Mouse (Mus musculus) liver, embryonic 16.5 days (tissue): Measurements from ENCODE around the gene Pde7b. TPM values are rescaled to one million over a fixed set of nuclear protein-coding genes. Genes with fewer than 3 reads are reported as not detected.
A peak's percentile ranks its signal among the peaks of the same experiment; 100 is the strongest.

Source experiments
- ATAC-seq: fragments of 200-750 bp; cut with Nextera tagmentation; 2 replicates; pipeline ENCODE4 v1.8.0; 2017; ENCODE audit warnings: low read depth, mild to moderate bottlenecking, moderate number of reproducible peaks, moderate library complexity
- H3K27ac ChIP-seq: fragments of 300-500 bp; sonication (generic); 2 replicates; pipeline ENCODE4 v1.5.1; 2014; ENCODE audit warnings: mild to moderate bottlenecking, low read length
- H3K27me3 ChIP-seq: fragments of 300-500 bp; sonication (generic); 2 replicates; pipeline ENCODE4 v1.6.1; 2014; ENCODE audit warnings: low read depth, low read length, mixed read lengths; ENCODE audit not compliant: control insufficient read depth, insufficient read depth
- H3K36me3 ChIP-seq: fragments of 300-500 bp; sonication (generic); 2 replicates; pipeline ENCODE4 v1.6.1; 2014; ENCODE audit warnings: mild to moderate bottlenecking; ENCODE audit not compliant: control insufficient read depth, insufficient read depth
- H3K4me1 ChIP-seq: fragments of 300-500 bp; sonication (generic); 2 replicates; pipeline ENCODE4 v1.6.1; 2014; ENCODE audit warnings: low read depth, low read length, mixed read lengths; ENCODE audit not compliant: control insufficient read depth
- H3K4me2 ChIP-seq: fragments of 300-500 bp; sonication (generic); 2 replicates; pipeline ENCODE4 v1.6.1; 2014; ENCODE audit warnings: low read depth, low read length, mixed read lengths
- H3K4me3 ChIP-seq: fragments of 300-500 bp; sonication (generic); 2 replicates; pipeline ENCODE4 v1.5.1; 2014; ENCODE audit warnings: low read depth, mild to moderate bottlenecking, low read length
- H3K9ac ChIP-seq: fragments of 300-500 bp; sonication (generic); 2 replicates; pipeline ENCODE4 v1.6.1; 2014; ENCODE audit warnings: low read depth, low read length
- H3K9me3 ChIP-seq: fragments of 300-500 bp; sonication (generic); replicated peaks from 2 replicates; pipeline ENCODE4 v1.6.1; 2016; ENCODE audit warnings: low read length; ENCODE audit not compliant: control insufficient read depth
- WGBS: fragments of 180-500 bp; shearing (Covaris S2); extraction: QIAGEN DNeasy Blood & Tissue Kit; methylation state at CpG from one replicate; pipeline ENCODE4 v1.1.7; 2014; ENCODE audit not compliant: insufficient replicate concordance; 5-methylcytosine and 5-hydroxymethylcytosine counted together
- polyA plus RNA-seq: library from polyadenylated mRNA; unstranded; fragments of >200 nt; fragmentation: Nextera tagmentation; extraction: Ambion mirVana; gene quantifications from 2 replicates; pipeline ENCODE4 v1.2.1, GENCODE M21; 2015

Pde7b gene
- polyA plus RNA-seq: 0.25 and 0.54 TPM in 2 replicates

DNA sequence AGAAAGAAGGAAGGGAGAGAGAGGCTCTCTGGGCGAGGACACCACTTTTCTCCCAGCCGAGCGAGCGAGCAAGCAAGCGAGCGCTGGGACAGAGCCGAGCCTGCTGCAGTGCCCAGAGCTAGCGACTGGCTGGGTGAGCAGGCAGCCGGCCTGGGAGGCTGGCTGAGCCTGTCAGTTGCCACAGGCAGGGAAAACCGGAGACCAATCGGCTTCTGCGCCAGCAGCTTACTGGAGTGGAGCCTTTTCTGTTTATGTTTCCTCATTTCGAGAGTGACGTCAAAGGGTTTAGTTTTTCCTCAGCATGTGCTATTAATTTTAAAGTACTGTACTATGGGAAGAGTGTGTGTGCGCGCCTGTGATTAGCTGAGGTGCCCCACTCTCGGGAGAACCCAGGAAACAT lies at the start of gene Pde7b:
Pde7b (minus strand) TSS at position 173 of the 400 bp plus-strand sequence.
- Histone ChIP-seq H3K4me3 (peak within 1 kb of the TSS; percentile 50), H3K4me2 (peak within 1 kb of the TSS; percentile 64), H3K4me1 (peaks cover 6% of the 10 kb centered on the region; the same call in 1 of the 2 replicates), H3K9ac (peak within 1 kb of the TSS; percentile 56), H3K36me3 (no peaks in the 10 kb centered on the region), H3K27ac (no peak within 1 kb of the TSS), H3K9me3 (no peaks in the 10 kb centered on the region), H3K27me3 (no peaks in the 10 kb centered on the region)
- 7% methylated on average over 17 of the region's 17 CpGs for WGBS
- ATAC-seq: peak; percentile 69

GRCm38 (mm10) chr10:20772056-20772455 lies 47.2 kb upstream of the Pde7b start:
- H3K9me3 ChIP-seq: no peaks in the 10 kb centered on the region
- H3K27me3 ChIP-seq: no peaks in the 10 kb centered on the region
- ATAC-seq: no peak
- WGBS: 64% methylated on average over 4 of the region's 4 CpGs
- no peak overlapping the region for H3K27ac ChIP-seq
- no peak overlapping the region for H3K4me2 ChIP-seq
- H3K36me3 ChIP-seq: no peaks in the 10 kb centered on the region
- no peak overlapping the region for H3K4me3 ChIP-seq
- H3K9ac ChIP-seq: no peak overlapping the region
- H3K4me1 ChIP-seq: peaks cover 2% of the 10 kb centered on the region; the same call in 1 of the 2 replicates

DNA sequence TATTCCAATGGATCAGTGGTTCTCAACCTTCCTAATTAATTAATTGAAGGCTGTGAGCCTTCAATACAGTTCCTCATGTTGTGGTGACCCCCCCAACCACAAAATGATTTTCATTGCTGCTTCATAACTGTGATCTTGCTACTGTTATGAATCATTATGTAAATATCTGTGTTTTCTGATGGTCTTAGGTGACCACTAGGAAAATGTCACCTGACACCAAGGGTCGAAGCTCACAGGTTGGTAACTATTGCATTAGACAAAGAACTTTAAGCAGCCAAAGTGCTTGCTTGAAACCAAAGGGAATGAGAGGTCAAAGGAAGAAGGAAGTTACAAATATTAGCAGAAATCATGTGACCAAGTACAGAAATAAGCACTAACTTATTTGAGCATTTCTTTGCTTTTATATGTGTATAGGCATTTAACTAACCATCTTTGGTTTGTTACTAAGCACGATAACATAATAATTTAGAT lies 45.6 kb upstream of the Pde7b start:
- WGBS: 54% methylated on average over 2 of the region's 2 CpGs

DNA sequence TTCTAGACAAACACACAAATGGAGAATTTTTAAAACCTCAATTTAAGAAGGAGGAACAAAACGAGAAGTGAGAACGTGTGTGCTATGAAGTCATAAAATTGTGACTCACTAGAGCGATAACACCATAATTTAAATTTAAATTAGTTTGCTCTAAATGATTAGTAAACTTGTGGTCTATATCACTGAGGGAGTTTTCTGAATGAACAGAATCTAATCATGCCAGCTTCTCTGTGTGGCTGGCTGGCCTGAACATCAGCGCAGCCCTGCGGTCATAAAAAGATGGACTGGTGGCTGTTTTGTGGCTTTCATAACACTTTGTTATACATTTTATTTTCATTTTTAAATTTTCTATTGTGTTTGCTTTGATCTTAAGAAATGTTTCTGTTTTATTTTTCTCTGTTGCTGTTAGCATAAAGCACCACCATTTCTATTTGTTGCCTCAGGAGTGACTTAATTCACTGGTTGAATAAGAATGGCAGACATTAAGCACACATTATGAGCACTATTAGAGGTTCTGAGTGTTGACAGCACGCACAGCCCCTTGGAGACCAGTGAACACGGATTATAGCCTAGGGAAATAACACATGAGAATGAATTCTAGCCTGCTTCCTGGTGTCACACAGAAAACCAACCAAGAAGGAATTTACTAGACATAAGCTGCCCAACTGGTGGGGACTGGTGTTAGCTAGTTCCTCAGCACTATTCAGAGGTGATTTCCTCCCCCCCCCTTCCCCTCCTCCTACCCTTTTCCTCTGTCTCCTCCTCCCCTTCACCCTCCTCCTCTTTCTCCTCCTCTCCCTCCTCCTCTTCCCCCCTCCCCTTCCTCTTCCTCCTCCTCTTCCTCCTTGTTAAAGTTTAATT lies 44.9 kb upstream of the Pde7b start:
- ATAC-seq: no peak
- H3K27ac ChIP-seq: no peak overlapping the region
- no peaks in the 10 kb centered on the region for H3K27me3 ChIP-seq
- H3K4me2 ChIP-seq: no peak overlapping the region
- no peak overlapping the region for H3K9ac ChIP-seq
- H3K4me3 ChIP-seq: no peak overlapping the region
- WGBS: 64% methylated on average over 7 of the region's 7 CpGs
- H3K4me1 ChIP-seq: no peaks in the 10 kb centered on the region
- no peaks in the 10 kb centered on the region for H3K36me3 ChIP-seq
- no peaks in the 10 kb centered on the region for H3K9me3 ChIP-seq

More for the DNA sequence above, 45.6 kb upstream of the Pde7b start:
- no peaks in the 10 kb centered on the region for H3K9me3 ChIP-seq
- no peak overlapping the region for H3K4me3 ChIP-seq
- H3K4me1 ChIP-seq: no peaks in the 10 kb centered on the region
- no peak overlapping the region for H3K4me2 ChIP-seq
- H3K27ac ChIP-seq: no peak overlapping the region
- H3K36me3 ChIP-seq: no peaks in the 10 kb centered on the region
- ATAC-seq: no peak
- H3K9ac ChIP-seq: no peak overlapping the region
- H3K27me3 ChIP-seq: no peaks in the 10 kb centered on the region

GRCm38 (mm10) chr10:20764352-20764751 lies 39.5 kb upstream of the Pde7b start:
- no peak overlapping the region for H3K9ac ChIP-seq
- no peaks in the 10 kb centered on the region for H3K36me3 ChIP-seq
- no peaks in the 10 kb centered on the region for H3K4me1 ChIP-seq
- ATAC-seq: no peak
- WGBS: 81% methylated on average over 3 of the region's 3 CpGs
- no peak overlapping the region for H3K4me2 ChIP-seq
- no peaks in the 10 kb centered on the region for H3K9me3 ChIP-seq
- no peak overlapping the region for H3K4me3 ChIP-seq
- no peaks in the 10 kb centered on the region for H3K27me3 ChIP-seq
- H3K27ac ChIP-seq: no peak overlapping the region

DNA sequence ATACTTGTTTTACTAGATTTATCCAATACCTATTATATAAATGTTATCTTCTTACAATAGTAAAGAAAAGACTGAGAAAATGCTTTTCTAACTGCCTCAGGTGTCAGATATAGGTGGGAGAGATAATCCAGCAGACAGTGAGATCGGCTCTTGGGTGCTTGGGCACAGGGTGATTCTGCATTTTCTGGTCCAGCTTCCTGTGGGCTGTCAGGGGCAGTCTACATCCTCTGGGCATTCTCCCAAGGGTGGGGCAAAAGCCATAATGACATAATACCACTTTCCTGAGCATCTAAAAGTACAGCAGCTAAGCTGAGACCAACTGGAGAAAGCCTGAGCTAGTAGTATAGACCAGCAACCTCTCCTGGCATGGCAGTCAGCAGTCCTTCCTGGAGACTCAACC lies 34.1 kb upstream of the Pde7b start:
- H3K27me3 ChIP-seq: no peaks in the 10 kb centered on the region
- H3K9ac ChIP-seq: no peak overlapping the region
- no peak overlapping the region for H3K4me3 ChIP-seq
- H3K27ac ChIP-seq: no peak overlapping the region
- no peak for ATAC-seq
- no peaks in the 10 kb centered on the region for H3K9me3 ChIP-seq
- WGBS: 24% methylated on average over 1 of the region's 1 CpGs
- no peaks in the 10 kb centered on the region for H3K4me1 ChIP-seq
- H3K4me2 ChIP-seq: no peak overlapping the region
- no peaks in the 10 kb centered on the region for H3K36me3 ChIP-seq

DNA sequence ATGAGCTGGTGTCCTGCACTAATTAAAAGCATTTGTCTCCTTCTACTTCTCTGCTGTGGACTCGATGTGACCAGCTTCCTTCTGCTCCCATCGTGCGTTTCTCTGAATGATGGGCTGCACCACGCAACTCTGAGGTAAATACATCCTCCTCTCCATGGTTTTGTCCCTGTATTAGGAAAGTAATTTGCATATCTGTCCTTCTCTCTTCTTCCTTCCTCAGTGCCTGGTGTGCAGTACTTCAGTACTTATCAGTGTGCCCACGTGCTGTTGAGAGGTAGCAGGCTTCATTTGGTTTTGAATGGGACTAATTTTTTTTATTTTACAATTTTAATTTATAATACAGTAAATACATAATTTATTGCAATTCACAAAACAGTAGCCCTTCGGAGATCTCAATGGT lies 33.4 kb upstream of the Pde7b start:
- H3K27ac ChIP-seq: no peak overlapping the region
- no peak overlapping the region for H3K9ac ChIP-seq
- ATAC-seq: no peak
- H3K4me2 ChIP-seq: no peak overlapping the region
- no peaks in the 10 kb centered on the region for H3K9me3 ChIP-seq
- 23% methylated on average over 6 of the region's 6 CpGs for WGBS
- no peak overlapping the region for H3K4me3 ChIP-seq
- no peaks in the 10 kb centered on the region for H3K4me1 ChIP-seq
- H3K36me3 ChIP-seq: no peaks in the 10 kb centered on the region
- H3K27me3 ChIP-seq: no peaks in the 10 kb centered on the region

- Histone ChIP-seq H3K4me2 (no peak overlapping the region), H3K4me3 (no peak overlapping the region), H3K9me3 (no peaks in the 10 kb centered on the region), H3K27ac (no peak overlapping the region), H3K4me1 (no peaks in the 10 kb centered on the region), H3K9ac (no peak overlapping the region), H3K27me3 (no peaks in the 10 kb centered on the region), H3K36me3 (no peaks in the 10 kb centered on the region)
- 58% methylated on average over 5 of the region's 5 CpGs for WGBS
- ATAC-seq: no peak
Measured at GRCm38 (mm10) chr10:20756219-20756618, 31.3 kb upstream of the Pde7b start.

- 58% methylated on average over 1 of the region's 1 CpGs for WGBS
- no peak for ATAC-seq
- Histone ChIP-seq H3K9ac (no peak overlapping the region), H3K4me3 (no peak overlapping the region), H3K27ac (no peak overlapping the region), H3K4me1 (no peaks in the 10 kb centered on the region), H3K4me2 (no peak overlapping the region), H3K9me3 (no peaks in the 10 kb centered on the region), H3K36me3 (no peaks in the 10 kb centered on the region), H3K27me3 (no peaks in the 10 kb centered on the region)
Measured at GRCm38 (mm10) chr10:20752883-20753282, 28.0 kb upstream of the Pde7b start.
